Mouse (Mus musculus) CH12.LX (cell line): ENCODE data around the gene Zfhx3. TPM values are rescaled to one million over a fixed set of nuclear protein-coding genes. Genes with fewer than 3 reads are reported as not detected.

Experiments used
- DNase-seq: peaks from one replicate; pipeline ENCODE4 v3.0.0-alpha.2; 2013; ENCODE audit errors: extremely low read depth
- H3K27ac ChIP-seq: 2 replicates; pipeline ENCODE4 v1.5.1; 2012; ENCODE audit warnings: low read depth, mild to moderate bottlenecking, control low read depth, moderate library complexity; ENCODE audit not compliant: insufficient read depth
- H3K27me3 ChIP-seq: replicated peaks from 2 replicates; pipeline ENCODE3; 2012; ENCODE audit warnings: inconsistent platforms
- H3K36me3 ChIP-seq, 2 experiments: replicated peaks in 1 of 2; 2 replicates each; pipeline versions ENCODE3 to v1.6.1; 2012; ENCODE audit warnings: inconsistent platforms in 1 of 2, low read length in 1 of 2, mild to moderate bottlenecking in 1 of 2, mixed read lengths in 1 of 2, moderate library complexity in 1 of 2; ENCODE audit not compliant: control insufficient read depth in 1 of 2, insufficient read depth in 1 of 2
- H3K4me1 ChIP-seq, 2 experiments: 2 replicates each; pipeline ENCODE4 v1.6.1; 2012; ENCODE audit warnings: inconsistent platforms in 1 of 2, moderate library complexity in 1 of 2; ENCODE audit not compliant: insufficient read depth in 2 of 2, control insufficient read depth in 1 of 2
- H3K4me2 ChIP-seq: 2 replicates; pipeline ENCODE4 v1.6.1; 2012; ENCODE audit warnings: low read depth, mild to moderate bottlenecking, control low read depth; ENCODE audit not compliant: poor library complexity, insufficient read depth, severe bottlenecking
- H3K4me3 ChIP-seq, 3 experiments: fragments of 150-350 bp in 1 of 3; sonication (generic) in 1 of 3; replicated peaks in 1 of 3; 2 replicates each; pipeline versions ENCODE3 to v1.5.1; 2011 to 2012; ENCODE audit warnings: low read depth in 2 of 3, low read length in 2 of 3, mild to moderate bottlenecking in 2 of 3, moderate library complexity in 2 of 3, control low read depth in 1 of 3, improper control_type of control experiment in 1 of 3, inconsistent platforms in 1 of 3, mixed read lengths in 1 of 3; ENCODE audit not compliant: poor library complexity in 1 of 3
- H3K79me2 ChIP-seq: replicated peaks from 2 replicates; pipeline ENCODE4 v1.6.1; 2012; ENCODE audit warnings: mild to moderate bottlenecking, moderate library complexity; ENCODE audit not compliant: control insufficient read depth, poor library complexity, insufficient read depth, severe bottlenecking; ENCODE audit errors: extremely low read depth
- H3K9ac ChIP-seq: 2 replicates; pipeline ENCODE4 v1.6.1; 2012; ENCODE audit warnings: low read depth, mild to moderate bottlenecking, control low read depth, moderate library complexity; ENCODE audit not compliant: insufficient read depth
- H3K9me3 ChIP-seq: replicated peaks from 2 replicates; pipeline ENCODE3; 2012; ENCODE audit warnings: low read length, inconsistent platforms, mixed read lengths
- CTCF ChIP-seq, 2 experiments: IDR thresholded peaks in 1 of 2; conservative IDR thresholded peaks in 1 of 2; 2 replicates each; pipeline ENCODE4 v1.5.1; 2011 to 2012; ENCODE audit warnings: low read depth in 2 of 2, low read length in 2 of 2, improper control_type of control experiment in 1 of 2, inconsistent platforms in 1 of 2, mild to moderate bottlenecking in 1 of 2, moderate library complexity in 1 of 2
- E2F4 ChIP-seq: IDR thresholded peaks from 2 replicates; pipeline ENCODE4 v1.6.1; 2011; ENCODE audit warnings: low read depth, low read length, improper control_type of control experiment; ENCODE audit not compliant: insufficient replicate concordance
- ELF1 ChIP-seq: IDR thresholded peaks from 2 replicates; pipeline ENCODE4 v1.6.1; 2014; ENCODE audit warnings: low read depth, mild to moderate bottlenecking, inconsistent platforms, low read length, improper control_type of control experiment
- EP300 ChIP-seq: IDR thresholded peaks from 2 replicates; pipeline ENCODE4 v1.6.1; 2011; ENCODE audit warnings: low read length, improper control_type of control experiment
- HCFC1 ChIP-seq: IDR thresholded peaks from 2 replicates; pipeline ENCODE4 v1.6.1; 2012; ENCODE audit warnings: low read depth, mild to moderate bottlenecking, inconsistent platforms, low read length, improper control_type of control experiment
- IRF4 ChIP-seq: IDR thresholded peaks from 2 replicates; pipeline ENCODE4 v1.6.1; 2014; ENCODE audit warnings: low read depth, mild to moderate bottlenecking, inconsistent platforms, low read length, improper control_type of control experiment
- JUN ChIP-seq: IDR thresholded peaks from 2 replicates; pipeline ENCODE4 v1.6.1; 2011; ENCODE audit warnings: low read depth, mild to moderate bottlenecking, low read length, improper control_type of control experiment, moderate library complexity; ENCODE audit not compliant: insufficient read depth
- JUND ChIP-seq: conservative IDR thresholded peaks from 2 replicates; pipeline ENCODE4 v1.6.1; 2011; ENCODE audit warnings: low read depth, low read length, improper control_type of control experiment
- MAX ChIP-seq: IDR thresholded peaks from 2 replicates; pipeline ENCODE4 v1.6.1; 2011; ENCODE audit warnings: low read length, improper control_type of control experiment
- MEF2A ChIP-seq: IDR thresholded peaks from 2 replicates; pipeline ENCODE4 v1.6.1; 2014; ENCODE audit warnings: low read depth, mild to moderate bottlenecking, inconsistent platforms, low read length, improper control_type of control experiment, borderline replicate concordance
- MYC ChIP-seq: IDR thresholded peaks from 2 replicates; pipeline ENCODE4 v1.6.1; 2011; ENCODE audit warnings: low read depth, mild to moderate bottlenecking, improper control_type of control experiment, low read length
- NELFE ChIP-seq: IDR thresholded peaks from 2 replicates; pipeline ENCODE4 v1.6.1; 2011; ENCODE audit warnings: low read depth, low read length, improper control_type of control experiment
- NRF1 ChIP-seq: IDR thresholded peaks from 2 replicates; pipeline ENCODE4 v1.6.1; 2014; ENCODE audit warnings: low read depth, mild to moderate bottlenecking, inconsistent platforms, low read length, improper control_type of control experiment, moderate library complexity
- PAX5 ChIP-seq: IDR thresholded peaks from 2 replicates; pipeline ENCODE4 v1.6.1; 2012; ENCODE audit warnings: low read length, inconsistent platforms, mixed read lengths
- POLR2A ChIP-seq: IDR thresholded peaks from 2 replicates; pipeline ENCODE4 v1.6.1; 2011; ENCODE audit warnings: low read depth, mild to moderate bottlenecking, improper control_type of control experiment, low read length
- RAD21 ChIP-seq: IDR thresholded peaks from 2 replicates; pipeline ENCODE4 v1.6.1; 2011; ENCODE audit warnings: low read depth, mild to moderate bottlenecking, low read length, improper control_type of control experiment, moderate library complexity
- SIN3A ChIP-seq: IDR thresholded peaks from 2 replicates; pipeline ENCODE4 v1.6.1; 2012; ENCODE audit warnings: low read length, improper control_type of control experiment, inconsistent platforms
- SMC3 ChIP-seq: IDR thresholded peaks from 2 replicates; pipeline ENCODE4 v1.6.1; 2011; ENCODE audit warnings: low read depth, low read length, improper control_type of control experiment
- TBP ChIP-seq: conservative IDR thresholded peaks from 2 replicates; pipeline ENCODE4 v1.6.1; 2011; ENCODE audit warnings: low read depth, low read length, improper control_type of control experiment
- UBTF ChIP-seq: IDR thresholded peaks from 2 replicates; pipeline ENCODE4 v1.6.1; 2012; ENCODE audit warnings: low read depth, mild to moderate bottlenecking, inconsistent platforms, low read length, improper control_type of control experiment, moderate library complexity
- USF1 ChIP-seq: IDR thresholded peaks from 2 replicates; pipeline ENCODE4 v1.6.1; 2014; ENCODE audit warnings: low read depth, mild to moderate bottlenecking, inconsistent platforms, low read length, improper control_type of control experiment
- USF2 ChIP-seq: conservative IDR thresholded peaks from 2 replicates; pipeline ENCODE4 v1.6.1; 2011; ENCODE audit warnings: low read depth, low read length, improper control_type of control experiment
- ZKSCAN1 ChIP-seq: IDR thresholded peaks from 2 replicates; pipeline ENCODE4 v1.6.1; 2012; ENCODE audit warnings: low read depth, inconsistent platforms, low read length, improper control_type of control experiment, borderline replicate concordance
- dilution Hi-C: fragments of 300-500 bp; cut with MboI; formaldehyde crosslinking; loops from 2 replicates; pipeline ENCODE4 v1.14.3; 2020; ENCODE audit warnings: low sequenced_read_pairs; ENCODE audit not compliant: extremely low pct_unique_long_range_greater_than_20kb, extremely low pct_ligation_motif_present
- in situ Hi-C: fragments of 300-500 bp; cut with MboI; formaldehyde crosslinking; loops from 3 replicates; pipeline ENCODE4 v1.14.3; 2019; ENCODE audit warnings: low sequenced_read_pairs, low pct_ligation_motif_present, low pct_unique_long_range_greater_than_20kb, mixed read lengths
- polyA plus RNA-seq: library from polyadenylated mRNA; unstranded; fragments of >175 nt; gene quantifications from 2 replicates; pipeline ENCODE4 v1.2.1, GENCODE M21; 2012; ENCODE audit warnings: low read depth; ENCODE audit not compliant: insufficient read length
- total RNA-seq, 2 experiments: library from RNA; depleted of rRNA; stranded (reverse); fragments of 300-350 nt in 1 of 2; fragments of >200 nt in 1 of 2; gene quantifications; 2 replicates each; pipeline ENCODE4 v1.2.3; 2012 to 2014

The Zfhx3 gene
- total and polyA plus RNA-seq, 3 experiments: 0.05 to 0.76 (median 0.68) TPM

GRCm38 (mm10) chr8:108885861-108886260 lies 943.4 kb downstream of the Zfhx3 start:
- no peak for TF ChIP-seq SIN3A
- TF ChIP-seq ZKSCAN1: no peak
- no peak for TF ChIP-seq ELF1
- TF ChIP-seq E2F4: no peak
- no peak for TF ChIP-seq JUND
- TF ChIP-seq CTCF (conservative IDR thresholded peaks at IDR 0.05 in 1 of 2, IDR thresholded peaks at IDR 0.05 in 1 of 2; ENCODE audit: low read depth in 2 of 2, low read length in 2 of 2): no peak
- TF ChIP-seq MAX: no peak
- no peak for TF ChIP-seq POLR2A
- no peak for TF ChIP-seq SMC3
- no peak for TF ChIP-seq MYC
- TF ChIP-seq USF1: no peak
- TF ChIP-seq PAX5: no peak
- TF ChIP-seq HCFC1: no peak
- dilution Hi-C loops: no loop called here
- Histone ChIP-seq H3K36me3 (no peaks in the 10 kb centered on the region), H3K4me1 (peaks cover 0 to 9% of the 10 kb centered on the region in 2 experiments; a peak in 2 of 4 replicates), H3K27me3 (no peaks in the 10 kb centered on the region), H3K4me3 (no peak overlapping the region), H3K79me2 (no peaks in the 10 kb centered on the region), H3K27ac (no peak overlapping the region), H3K9ac (no peak overlapping the region), H3K4me2 (no peak overlapping the region), H3K9me3 (no peaks in the 10 kb centered on the region)
- in situ Hi-C loops: no loop called here
- DNase-seq: no peak

DNA sequence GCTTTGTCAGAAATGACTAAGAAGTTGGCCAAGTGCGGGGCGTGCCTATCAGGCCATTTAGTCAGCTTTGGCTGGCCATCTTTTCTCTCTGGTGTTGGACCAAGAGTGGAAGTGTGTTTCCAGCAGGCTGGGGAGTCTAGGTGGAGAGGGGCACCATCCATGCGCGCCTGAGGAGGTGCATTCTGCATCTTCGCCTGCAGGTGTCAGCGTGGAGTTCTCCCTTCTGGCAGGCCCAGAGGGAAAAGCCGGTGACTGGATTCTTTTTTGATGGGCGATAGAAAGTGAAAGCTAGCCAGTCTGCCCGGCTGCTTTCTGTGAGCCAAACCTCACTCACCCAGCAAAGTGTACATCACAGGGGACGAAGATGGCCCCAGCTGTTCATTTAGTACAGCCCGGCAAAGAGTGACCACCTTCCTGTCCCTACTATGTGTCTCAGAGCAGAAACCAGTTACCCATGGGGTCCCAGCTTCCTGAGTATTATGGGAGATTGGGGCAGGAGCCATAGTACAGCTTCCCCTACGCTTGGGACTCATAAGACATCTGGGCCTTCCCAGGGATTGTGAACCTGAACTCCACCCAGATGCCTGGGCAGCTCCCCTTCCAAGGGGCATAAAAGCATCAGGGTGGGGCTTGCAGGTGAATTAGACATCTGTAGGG lies 944.3 kb downstream of the Zfhx3 start:
- no peaks in the 10 kb centered on the region for H3K79me2 ChIP-seq
- no peak overlapping the region for H3K27ac ChIP-seq
- in situ Hi-C loops (no loop called here), dilution Hi-C loops (no loop called here)
- no peaks in the 10 kb centered on the region for H3K27me3 ChIP-seq
- peak overlapping the region; percentile 32 to 57 (median 53) for H3K4me3 ChIP-seq
- TF ChIP-seq NELFE (no peak), ZKSCAN1 (peak; percentile 71), JUN (no peak), JUND (no peak), SMC3 (peak; percentile 85), RAD21 (peak; percentile 51), TBP (no peak), UBTF (no peak), NRF1 (no peak), CTCF (conservative IDR thresholded peaks at IDR 0.05 in 1 of 2, IDR thresholded peaks at IDR 0.05 in 1 of 2; ENCODE audit: low read depth in 2 of 2, low read length in 2 of 2) (peak; percentile 66 to 82), EP300 (no peak), PAX5 (no peak), USF2 (no peak), E2F4 (no peak), IRF4 (peak; percentile 74; the same call in 1 of the 2 replicates), MEF2A (no peak; the same call in 1 of the 2 replicates), MYC (no peak)
- DNase-seq: peak; percentile 79
- no peaks in the 10 kb centered on the region for H3K9me3 ChIP-seq
- H3K4me2 ChIP-seq: peak overlapping the region; percentile 87
- H3K36me3 ChIP-seq: no peaks in the 10 kb centered on the region
- peak overlapping the region; percentile 34; the same call in 1 of the 2 replicates for H3K9ac ChIP-seq
- H3K4me1 ChIP-seq: peaks cover 0 to 14% of the 10 kb centered on the region in 2 experiments; a peak in 2 of 4 replicates
